Mouse (Mus musculus): ENCODE data around the gene Nr5a1. TPM values are rescaled to one million over a fixed set of nuclear protein-coding genes. Genes with fewer than 3 reads are reported as not detected.

Nr5a1 gene
- polyA plus RNA-seq, 1 experiment from 2014 or later: 1.2 TPM

DNA sequence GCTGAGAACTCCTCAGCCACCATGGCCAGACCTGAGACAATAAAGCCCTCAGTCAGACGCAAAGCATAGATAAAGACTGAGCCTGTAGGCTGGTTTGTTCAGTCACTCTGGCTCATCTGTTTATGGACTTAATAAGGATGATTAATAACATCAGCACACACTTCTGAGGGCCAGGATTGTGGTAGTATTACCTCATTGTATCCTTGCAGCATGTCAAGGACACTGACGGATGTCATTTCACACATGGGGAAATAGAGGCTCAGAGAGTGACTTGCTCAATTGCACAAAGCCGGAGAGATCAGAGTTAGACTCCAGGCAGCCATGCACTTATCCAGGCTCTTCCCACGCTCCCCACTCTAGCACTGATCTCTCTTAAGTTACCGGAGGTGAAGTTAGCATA lies 15.7 kb downstream of the Nr5a1 start:
- Histone ChIP-seq H3K9ac (no peak overlapping the region), H3K9me3 (no peaks in the 10 kb centered on the region), H3K4me1 (no peaks in the 10 kb centered on the region), H3K4me3 (replicated peaks) (no peak overlapping the region), H3K36me3 (no peaks in the 10 kb centered on the region), H3K27me3 (replicated peaks) (0 out of 2 replicates have a peak, but pooled peaks cover 3% of the 10 kb centered on the region), H3K4me2 (no peak overlapping the region), H3K27ac (no peak overlapping the region)
- WGBS: 83% methylated on average over 5 of the region's 5 CpGs
- ATAC-seq (ENCODE audit: insufficient read depth, low FRiP score, low read depth): no peak

DNA sequence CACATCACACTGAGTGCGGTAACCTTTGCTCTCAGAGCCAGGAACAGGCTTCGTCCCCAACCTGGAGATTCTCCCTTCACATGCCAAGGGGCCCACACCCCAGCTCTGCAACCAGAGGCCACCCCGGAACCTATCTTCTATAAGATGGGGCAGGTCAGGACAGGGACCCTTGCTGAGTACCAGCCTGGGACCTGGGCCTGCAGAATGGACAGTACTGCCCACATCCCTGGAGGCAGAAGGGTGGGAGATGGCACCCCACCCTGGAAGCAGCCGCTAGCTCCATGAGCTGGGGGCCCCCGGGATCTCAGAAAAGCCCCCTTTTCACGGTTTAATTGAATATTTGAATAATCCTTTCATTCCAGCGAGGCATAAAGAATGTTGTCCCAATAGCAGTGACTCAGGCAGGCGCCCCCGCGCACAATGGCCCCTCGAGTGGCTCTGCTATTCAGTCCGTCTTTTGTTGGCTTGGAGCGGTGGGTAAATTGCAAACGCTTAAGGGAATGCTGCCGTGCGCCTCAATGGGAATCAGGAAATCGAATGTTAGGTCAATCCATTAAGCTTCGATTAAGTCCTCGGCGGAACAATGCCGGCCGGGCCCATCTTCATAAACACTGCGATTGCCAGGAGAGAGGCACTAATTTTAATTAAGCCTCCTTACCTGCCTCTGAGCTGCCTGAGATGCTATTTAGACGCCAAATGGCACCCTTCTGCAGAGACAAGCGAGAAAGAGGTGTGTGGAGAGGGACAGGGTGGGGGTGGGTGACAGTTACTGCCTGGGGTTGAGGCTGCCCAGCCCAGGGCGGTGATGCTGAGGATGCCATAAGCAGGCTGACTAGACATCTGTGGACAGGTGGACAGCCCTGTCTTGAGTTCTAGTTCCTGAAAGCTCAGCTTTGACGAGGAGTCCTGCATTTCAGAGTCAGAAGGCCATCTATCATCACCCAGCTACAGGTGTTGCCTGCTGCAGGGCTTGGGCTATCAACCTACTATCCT lies 16.9 kb downstream of the Nr5a1 start:
- Histone ChIP-seq H3K36me3 (no peaks in the 10 kb centered on the region), H3K4me3 (replicated peaks) (no peak overlapping the region), H3K9me3 (no peaks in the 10 kb centered on the region), H3K27ac (no peak overlapping the region), H3K9ac (no peak overlapping the region), H3K4me1 (no peaks in the 10 kb centered on the region), H3K4me2 (no peak overlapping the region), H3K27me3 (replicated peaks) (0 out of 2 replicates have a peak, but pooled peaks cover 3% of the 10 kb centered on the region)
- no peak for ATAC-seq (ENCODE audit: insufficient read depth, low FRiP score, low read depth)
- 54% methylated on average over 27 of the region's 27 CpGs for WGBS

DNA sequence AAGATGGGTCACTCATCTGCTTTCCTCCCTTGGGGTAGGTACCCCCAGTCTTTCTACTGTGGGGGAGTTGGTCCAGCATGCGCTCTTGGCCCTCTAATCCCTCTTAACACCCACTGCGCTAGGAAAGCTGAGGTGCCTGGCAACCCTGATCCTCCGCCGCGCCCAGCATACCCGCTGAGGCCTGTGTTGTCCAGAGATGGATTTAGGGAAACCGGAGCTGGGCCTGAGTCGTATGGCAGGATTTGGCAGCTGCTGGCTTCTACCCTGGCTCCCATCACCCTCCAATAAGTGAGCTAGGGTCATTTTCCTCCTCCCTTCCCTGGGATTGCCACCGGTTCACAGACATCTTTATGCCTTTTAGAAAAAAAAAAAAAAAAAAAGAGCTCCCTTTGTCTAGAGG lies 18.6 kb downstream of the Nr5a1 start:
- Histone ChIP-seq H3K9me3 (no peaks in the 10 kb centered on the region), H3K4me3 (replicated peaks) (no peak overlapping the region), H3K4me1 (no peaks in the 10 kb centered on the region), H3K27ac (no peak overlapping the region), H3K4me2 (no peak overlapping the region), H3K36me3 (no peaks in the 10 kb centered on the region), H3K27me3 (replicated peaks) (0 out of 2 replicates have a peak, but pooled peaks cover 5% of the 10 kb centered on the region), H3K9ac (no peak overlapping the region)
- no peak for ATAC-seq (ENCODE audit: insufficient read depth, low FRiP score, low read depth)
- WGBS: 57% methylated on average over 9 of the region's 9 CpGs

DNA sequence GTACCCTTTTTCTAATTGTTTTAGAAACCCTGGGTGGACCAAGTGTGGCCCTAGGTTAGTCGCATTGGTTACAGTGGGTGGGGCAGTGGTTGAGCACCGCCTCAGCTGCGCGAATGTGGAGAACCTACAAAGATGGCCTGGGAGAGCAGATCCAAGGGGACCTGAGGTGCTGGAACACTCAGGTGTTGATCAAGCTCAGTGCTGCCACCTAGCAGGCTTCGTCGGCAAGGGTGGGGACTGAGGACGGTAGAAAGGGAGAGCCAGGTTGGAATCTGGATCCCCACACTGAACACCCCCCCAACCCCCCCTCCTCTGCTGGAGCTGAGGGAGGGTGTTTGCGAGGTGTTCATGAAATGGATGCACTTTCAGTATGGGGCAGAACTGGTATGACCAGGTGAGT lies 22.8 kb downstream of the Nr5a1 start:
- H3K27ac ChIP-seq: no peak overlapping the region
- no peak overlapping the region for H3K4me2 ChIP-seq
- H3K9me3 ChIP-seq: no peaks in the 10 kb centered on the region
- 14% methylated on average over 8 of the region's 8 CpGs for WGBS
- H3K27me3 ChIP-seq (replicated peaks): 0 out of 2 replicates have a peak, but pooled peaks cover 8% of the 10 kb centered on the region
- H3K4me3 ChIP-seq (replicated peaks): no peak overlapping the region
- no peaks in the 10 kb centered on the region for H3K36me3 ChIP-seq
- peaks cover 11% of the 10 kb centered on the region for H3K4me1 ChIP-seq
- H3K9ac ChIP-seq: no peak overlapping the region
- ATAC-seq (ENCODE audit: insufficient read depth, low FRiP score, low read depth): no peak

DNA sequence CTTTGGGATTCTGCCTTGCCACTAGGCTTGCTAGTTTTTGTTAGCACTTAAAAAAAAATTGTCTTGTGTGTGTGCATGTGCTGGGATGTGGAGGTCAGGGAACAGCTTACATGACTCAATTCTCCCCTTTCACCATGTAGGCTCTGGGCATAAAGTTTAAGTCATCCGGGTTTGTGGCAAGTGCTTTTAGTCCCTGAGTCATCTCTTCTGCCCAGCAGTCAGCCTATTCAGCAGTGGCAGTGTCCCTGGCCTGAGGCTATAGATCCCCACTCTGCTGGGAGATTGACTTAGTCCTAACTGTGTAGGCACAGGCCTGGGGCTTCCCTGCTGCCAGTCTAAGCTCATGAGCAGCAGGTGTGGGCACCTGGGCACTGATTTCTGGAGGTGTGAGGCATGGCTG lies 24.5 kb downstream of the Nr5a1 start:
- H3K4me2 ChIP-seq: no peak overlapping the region
- whole genome bisulfite sequencing: 69% methylated on average over 1 of the region's 1 CpGs
- no peak for ATAC-seq (ENCODE audit: insufficient read depth, low FRiP score, low read depth)
- no peak overlapping the region for H3K4me3 ChIP-seq (replicated peaks)
- no peak overlapping the region for H3K27ac ChIP-seq
- H3K36me3 ChIP-seq: no peaks in the 10 kb centered on the region
- no peak overlapping the region for H3K9ac ChIP-seq
- 0 out of 2 replicates have a peak, but pooled peaks cover 8% of the 10 kb centered on the region for H3K27me3 ChIP-seq (replicated peaks)
- H3K4me1 ChIP-seq: peaks cover 11% of the 10 kb centered on the region
- no peaks in the 10 kb centered on the region for H3K9me3 ChIP-seq

DNA sequence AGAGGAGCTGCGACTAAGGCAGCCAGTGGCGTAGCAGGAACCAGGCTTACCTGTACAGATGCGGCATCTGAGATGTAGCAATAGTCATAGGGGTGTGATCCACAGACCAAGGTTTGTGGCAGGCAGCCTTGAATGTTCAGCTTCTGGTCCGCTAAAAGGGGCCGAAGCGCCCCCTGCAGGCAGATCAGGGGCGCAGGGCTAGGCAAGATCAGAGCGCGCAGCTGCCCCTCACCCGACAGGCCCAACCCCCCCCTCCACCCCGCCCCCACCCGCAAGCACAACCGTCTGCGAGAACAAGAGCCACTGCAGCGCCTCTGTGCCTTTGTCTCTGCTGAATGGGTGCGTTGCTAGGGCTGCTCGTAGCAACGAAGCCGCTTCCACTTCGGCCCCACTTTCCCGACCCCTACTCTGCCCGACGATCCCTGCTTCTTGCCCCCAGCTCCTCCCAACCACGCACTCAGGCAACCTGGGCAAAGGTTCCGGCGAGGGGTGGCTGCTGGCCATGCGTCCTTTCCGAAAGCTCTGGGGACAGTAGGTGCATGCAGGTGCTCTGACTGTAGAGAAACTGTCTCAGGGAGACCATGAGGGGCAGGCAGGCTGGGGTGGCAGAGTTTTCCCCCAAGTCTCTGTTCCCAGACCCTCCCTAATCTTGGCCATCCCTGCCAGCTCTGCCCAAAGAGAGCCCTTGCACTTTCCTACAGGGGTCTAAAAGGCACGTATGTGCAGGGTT lies 25.4 kb downstream of the Nr5a1 start:
- peak; percentile 42; the same call in 1 of the 2 replicates for ATAC-seq (ENCODE audit: insufficient read depth, low FRiP score, low read depth)
- no peaks in the 10 kb centered on the region for H3K9me3 ChIP-seq
- H3K4me3 ChIP-seq (replicated peaks): peak overlapping the region; percentile 27
- H3K27me3 ChIP-seq (replicated peaks): 0 out of 2 replicates have a peak, but pooled peaks cover 8% of the 10 kb centered on the region
- H3K4me2 ChIP-seq: peak overlapping the region; percentile 62
- peaks cover 11% of the 10 kb centered on the region for H3K4me1 ChIP-seq
- H3K27ac ChIP-seq: no peak overlapping the region
- no peak overlapping the region for H3K9ac ChIP-seq
- WGBS: 4% methylated on average over 29 of the region's 29 CpGs
- no peaks in the 10 kb centered on the region for H3K36me3 ChIP-seq

DNA sequence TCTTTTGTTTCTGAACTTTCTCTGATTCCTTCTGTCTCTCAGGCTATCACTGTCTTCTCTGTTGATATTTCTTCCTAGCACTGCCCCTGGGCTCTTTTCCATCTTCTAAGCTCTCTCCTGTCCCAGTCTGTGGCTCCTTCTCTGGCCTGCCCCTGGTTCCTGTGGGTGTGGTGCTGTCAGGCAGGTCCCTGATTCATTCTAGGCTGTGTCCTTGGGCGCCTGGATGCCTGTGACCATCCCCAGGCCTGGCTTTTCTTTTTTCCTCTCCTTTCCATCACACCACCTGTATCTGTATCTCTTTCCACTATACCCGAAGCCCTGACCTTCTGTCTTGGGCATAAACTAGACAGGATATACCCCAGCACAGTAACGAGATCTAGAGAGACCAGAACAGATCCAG lies 28.6 kb downstream of the Nr5a1 start:
- no peak overlapping the region for H3K9ac ChIP-seq
- H3K4me3 ChIP-seq (replicated peaks): no peak overlapping the region
- H3K27me3 ChIP-seq (replicated peaks): 0 out of 2 replicates have a peak, but pooled peaks cover 3% of the 10 kb centered on the region
- H3K4me1 ChIP-seq: peaks cover 11% of the 10 kb centered on the region
- no peaks in the 10 kb centered on the region for H3K9me3 ChIP-seq
- H3K36me3 ChIP-seq: no peaks in the 10 kb centered on the region
- WGBS: 63% methylated on average over 3 of the region's 3 CpGs
- ATAC-seq (ENCODE audit: insufficient read depth, low FRiP score, low read depth): no peak
- no peak overlapping the region for H3K4me2 ChIP-seq
- no peak overlapping the region for H3K27ac ChIP-seq

DNA sequence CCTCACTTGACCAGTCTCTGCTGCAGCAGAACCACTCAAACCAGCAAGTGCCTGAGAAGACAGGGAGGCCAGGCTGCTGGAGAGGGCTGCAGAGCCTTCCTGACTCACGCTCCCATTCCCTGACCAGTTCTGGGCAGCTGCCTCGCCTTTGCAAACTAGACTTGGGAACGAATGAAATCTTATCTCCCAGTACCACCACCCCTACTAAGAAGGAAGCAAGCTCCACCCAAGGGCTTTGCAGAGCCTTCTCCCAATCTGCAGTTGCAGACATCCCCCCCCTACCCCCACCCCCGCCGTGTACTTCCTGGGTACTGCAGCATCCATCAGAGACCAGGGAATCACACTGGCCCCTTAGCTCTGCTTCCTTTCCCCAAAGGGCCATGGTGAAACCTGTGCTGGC lies 31.3 kb downstream of the Nr5a1 start:
- peak; percentile 21; the same call in 1 of the 2 replicates for ATAC-seq (ENCODE audit: insufficient read depth, low FRiP score, low read depth)
- WGBS: 58% methylated on average over 5 of the region's 5 CpGs
- H3K27me3 ChIP-seq (replicated peaks): no peaks in the 10 kb centered on the region
- no peak overlapping the region for H3K4me3 ChIP-seq (replicated peaks)
- H3K4me1 ChIP-seq: no peaks in the 10 kb centered on the region
- H3K27ac ChIP-seq: no peak overlapping the region
- H3K4me2 ChIP-seq: no peak overlapping the region
- H3K36me3 ChIP-seq: no peaks in the 10 kb centered on the region
- H3K9ac ChIP-seq: no peak overlapping the region
- no peaks in the 10 kb centered on the region for H3K9me3 ChIP-seq

DNA sequence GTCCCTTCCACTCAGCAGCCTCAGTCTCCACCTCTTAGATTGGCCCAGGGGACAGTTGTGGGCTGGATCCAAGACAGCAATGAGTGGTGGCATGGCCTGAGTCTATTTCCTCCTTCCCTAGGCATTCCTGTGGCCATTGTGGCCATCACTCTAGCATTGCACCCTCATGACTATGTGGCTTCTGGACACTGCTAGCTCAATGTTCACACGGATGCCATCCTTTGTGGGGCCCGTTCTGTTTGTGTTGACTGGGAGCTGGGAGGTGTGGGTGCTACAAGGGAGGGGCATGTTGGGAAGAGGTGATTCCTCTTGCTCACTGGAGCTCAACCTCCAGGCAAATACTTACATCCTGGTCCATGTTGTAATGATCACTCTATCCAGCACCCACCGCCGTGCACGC lies 32.1 kb downstream of the Nr5a1 start:
- no peak overlapping the region for H3K27ac ChIP-seq
- H3K9ac ChIP-seq: no peak overlapping the region
- WGBS: 85% methylated on average over 5 of the region's 5 CpGs
- H3K4me2 ChIP-seq: no peak overlapping the region
- H3K36me3 ChIP-seq: no peaks in the 10 kb centered on the region
- no peaks in the 10 kb centered on the region for H3K4me1 ChIP-seq
- ATAC-seq (ENCODE audit: insufficient read depth, low FRiP score, low read depth): no peak
- no peak overlapping the region for H3K4me3 ChIP-seq (replicated peaks)
- H3K9me3 ChIP-seq: no peaks in the 10 kb centered on the region
- H3K27me3 ChIP-seq (replicated peaks): no peaks in the 10 kb centered on the region

DNA sequence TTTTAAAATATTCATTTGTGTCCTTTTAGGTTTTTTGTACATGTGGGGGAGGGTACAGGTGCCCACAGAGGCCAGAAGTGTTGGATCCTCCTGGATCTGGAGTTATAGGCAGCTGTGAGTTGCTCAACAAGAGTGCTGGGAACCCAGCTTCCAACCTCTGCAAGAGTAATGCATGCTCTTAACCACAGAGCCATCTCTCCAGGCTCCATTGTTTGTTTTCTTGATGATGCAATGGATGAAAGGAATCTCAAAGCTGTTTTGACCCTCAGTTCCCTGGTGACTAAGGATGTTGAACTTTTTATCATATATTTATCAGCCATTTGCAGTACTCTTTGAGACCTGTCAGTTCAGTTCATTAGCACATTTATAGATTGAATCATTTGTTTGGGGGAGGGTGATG lies 35.4 kb downstream of the Nr5a1 start:
- Histone ChIP-seq H3K9ac (no peak overlapping the region), H3K36me3 (no peaks in the 10 kb centered on the region), H3K4me3 (replicated peaks) (no peak overlapping the region), H3K27ac (no peak overlapping the region), H3K27me3 (replicated peaks) (no peaks in the 10 kb centered on the region), H3K9me3 (no peaks in the 10 kb centered on the region), H3K4me1 (no peaks in the 10 kb centered on the region), H3K4me2 (no peak overlapping the region)
- no peak for ATAC-seq (ENCODE audit: insufficient read depth, low FRiP score, low read depth)

DNA sequence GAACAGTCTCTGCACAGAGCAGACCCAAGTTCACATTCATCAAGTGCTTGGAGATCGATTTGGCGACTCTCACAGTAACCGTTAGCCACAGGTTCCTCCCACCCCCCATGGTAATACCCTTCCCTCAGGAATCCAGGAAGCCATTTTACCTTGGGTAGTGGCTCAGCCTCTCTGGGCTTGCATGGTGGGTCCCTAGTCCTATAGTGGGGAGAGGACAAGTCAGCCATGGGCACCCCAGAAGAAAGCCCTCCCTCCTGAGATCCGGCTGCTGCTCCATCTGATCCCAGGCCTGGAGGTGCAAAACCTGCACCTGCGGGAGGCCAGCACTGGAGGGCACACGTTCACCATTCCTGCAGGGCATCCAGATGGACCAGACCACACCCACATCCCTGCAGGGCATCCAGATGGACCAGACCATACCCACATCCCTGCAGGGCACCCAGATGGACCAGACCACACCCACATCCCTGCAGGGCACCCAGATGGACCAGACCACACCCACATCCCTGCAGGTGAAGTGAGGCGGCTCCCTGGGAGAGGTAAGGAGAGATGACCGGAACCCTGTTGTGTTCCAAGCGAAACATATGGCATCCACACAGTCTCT lies 38.9 kb downstream of the Nr5a1 start:
- Histone ChIP-seq H3K4me3 (replicated peaks) (no peak overlapping the region), H3K9ac (no peak overlapping the region), H3K27ac (no peak overlapping the region), H3K9me3 (no peaks in the 10 kb centered on the region), H3K4me1 (no peaks in the 10 kb centered on the region), H3K4me2 (no peak overlapping the region), H3K36me3 (no peaks in the 10 kb centered on the region), H3K27me3 (replicated peaks) (no peaks in the 10 kb centered on the region)
- no peak for ATAC-seq (ENCODE audit: insufficient read depth, low FRiP score, low read depth)
- WGBS: 55% methylated on average over 9 of the region's 9 CpGs

All from stomach, embryonic 15.5 days (tissue).